Mouse (Mus musculus): Measurements from ENCODE around the gene Hoxc13. TPM values are rescaled to one million over a fixed set of nuclear protein-coding genes. Genes with fewer than 3 reads are reported as not detected.

The Hoxc13 gene
- polyA plus RNA-seq, 1 experiment from 2014 or later = 0.04 TPM

DNA sequence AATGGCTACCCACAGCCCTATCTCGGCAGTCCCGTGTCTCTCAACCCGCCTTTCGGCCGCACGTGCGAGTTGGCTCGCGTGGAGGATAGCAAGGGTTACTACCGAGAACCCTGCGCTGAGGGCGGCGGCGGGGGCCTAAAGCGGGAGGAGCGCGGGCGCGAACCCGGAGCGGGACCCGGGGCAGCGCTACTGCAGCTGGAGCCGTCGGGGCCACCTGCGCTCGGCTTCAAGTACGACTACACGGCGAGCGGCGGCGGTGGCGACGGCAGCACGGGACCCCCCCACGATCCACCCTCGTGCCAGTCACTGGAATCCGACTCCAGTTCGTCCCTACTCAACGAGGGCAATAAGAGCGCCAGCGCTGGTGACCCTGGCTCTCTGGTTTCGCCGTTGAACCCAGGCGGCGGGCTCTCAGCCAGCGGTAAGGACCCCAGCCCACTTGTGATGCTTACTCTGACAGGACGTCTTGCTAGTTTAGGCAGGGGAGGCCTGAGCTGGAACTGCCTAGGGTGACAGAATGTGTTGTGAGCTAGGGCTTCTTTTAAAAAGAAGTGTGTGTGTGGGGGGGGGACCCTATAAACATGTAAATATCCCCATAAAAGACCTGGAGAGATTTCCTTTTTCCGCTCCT is 16.2 kb downstream of the Hoxc13 start:
- ChIA-PET CTCF (no interaction called here), POLR2A (no interaction called here)
- DNase-seq (ENCODE audit: low read depth, low spot score) = no peak
- peaks cover 6% of the 10 kb centered on the region for H3K27me3 ChIP-seq
- ATAC-seq = no peak
- in situ Hi-C loops (cut with MboI; ENCODE audit: low pct_unique_long_range_greater_than_20kb) = no loop called here
- no peak for TF ChIP-seq CTCF (IDR thresholded peaks at IDR 0.05)

DNA sequence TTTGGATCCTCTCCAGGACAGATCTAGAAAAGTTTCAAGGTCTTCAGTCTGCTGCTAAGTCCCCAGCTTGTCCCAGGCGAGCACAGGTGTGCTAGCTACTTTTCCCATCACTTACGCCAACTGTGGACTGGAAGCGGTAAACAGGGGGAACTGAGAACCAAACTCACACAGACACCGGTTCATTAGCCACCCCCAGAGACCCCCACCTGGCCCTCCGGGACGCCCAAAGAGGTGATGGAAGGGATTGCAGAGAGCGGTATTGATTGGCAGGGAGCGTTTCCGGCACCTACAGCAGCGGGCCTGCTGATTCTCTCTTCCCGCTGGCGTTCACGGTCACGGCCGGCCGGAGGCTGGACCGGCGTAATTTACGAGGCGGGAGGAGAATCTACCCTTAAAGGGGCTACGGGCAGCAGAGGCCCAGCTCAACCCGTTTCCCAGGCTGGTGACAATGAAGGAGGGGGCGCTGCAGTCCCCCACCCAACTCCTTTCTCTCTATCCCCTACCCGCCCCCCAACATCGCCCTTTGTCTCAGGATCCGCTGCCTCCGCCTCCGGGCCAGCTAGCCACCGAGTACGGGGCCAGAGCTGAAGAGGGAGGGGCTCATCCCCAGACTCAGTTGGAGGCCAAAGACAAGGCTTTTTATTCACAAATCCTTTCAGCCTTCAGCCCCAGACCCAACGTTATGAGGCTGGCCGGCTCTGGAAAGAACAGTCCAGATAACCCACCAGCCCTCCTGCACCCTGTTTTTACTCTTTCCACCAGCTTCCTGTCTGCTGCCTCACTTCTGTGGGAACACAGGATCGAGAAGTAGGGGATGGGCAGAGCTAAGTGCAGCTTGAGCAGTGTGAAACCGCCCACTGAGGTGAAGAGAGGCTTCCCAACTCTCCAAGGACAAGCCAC is 18.6 kb downstream of the Hoxc13 start:
- peaks cover 14% of the 10 kb centered on the region for H3K27me3 ChIP-seq
- no peak for TF ChIP-seq CTCF (IDR thresholded peaks at IDR 0.05)
- DNase-seq (ENCODE audit: low read depth, low spot score) (no peak), ATAC-seq (no peak)
- ChIA-PET POLR2A (no interaction called here), CTCF (interaction anchor here (0.9 to 1.4 kb wide), 2 partner anchors 13 to 28 kb away, joined by 3 to 4 read pairs; partner anchors contain the start of genes Hoxc10 and Hoxc5)
- in situ Hi-C loops (cut with MboI; ENCODE audit: low pct_unique_long_range_greater_than_20kb) = no loop called here

DNA sequence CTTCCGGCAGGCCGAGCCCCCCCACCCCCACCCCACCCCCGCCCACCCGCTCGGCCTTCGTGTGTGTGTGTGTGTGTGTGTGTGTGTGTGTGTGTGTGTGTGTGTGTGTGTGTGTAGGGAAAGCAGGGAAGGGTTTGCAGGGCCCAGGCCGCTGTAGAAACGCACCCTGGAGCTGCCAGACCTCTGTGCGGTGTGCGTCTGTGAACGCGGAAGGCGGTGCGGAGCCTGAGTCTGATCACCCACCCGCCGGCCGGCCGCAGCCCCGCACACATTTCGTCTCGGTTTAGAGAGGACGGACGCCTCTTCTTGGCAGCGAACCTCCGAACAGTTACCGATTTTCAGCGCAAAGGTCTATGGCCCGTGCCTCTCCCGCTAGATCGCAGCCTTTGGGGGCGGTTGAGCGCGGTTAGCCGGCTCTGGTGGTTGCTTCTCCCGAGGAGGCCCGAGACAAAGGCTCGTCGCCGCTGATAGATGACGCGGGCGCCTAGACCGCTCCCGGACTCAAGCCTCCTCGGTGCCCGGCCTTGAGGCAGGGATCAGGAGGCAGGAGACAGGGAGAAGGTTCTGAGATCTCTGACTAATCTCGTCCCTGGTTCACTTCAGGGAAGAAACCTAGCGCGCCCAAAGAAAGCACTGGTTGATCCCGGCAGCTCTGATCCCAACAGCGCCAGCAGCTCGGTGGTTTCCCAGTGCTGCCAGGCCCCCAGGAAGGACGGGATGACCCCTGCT is 22.0 kb downstream of the Hoxc13 start:
- no peak for TF ChIP-seq CTCF (IDR thresholded peaks at IDR 0.05)
- POLR2A ChIA-PET = interaction anchor here (0.6 kb wide), 1 partner anchor 161 kb away, joined by 3 read pairs; no protein-coding TSS in a partner anchor
- CTCF ChIA-PET = no interaction called here
- in situ Hi-C loops (cut with MboI; ENCODE audit: low pct_unique_long_range_greater_than_20kb) = no loop called here
- ATAC-seq (peak; percentile 24), DNase-seq (ENCODE audit: low read depth, low spot score) (no peak)
- H3K27me3 ChIP-seq = peaks cover 11% of the 10 kb centered on the region

- TF ChIP-seq CTCF (IDR thresholded peaks at IDR 0.05) = no peak
- in situ Hi-C loops (cut with MboI; ENCODE audit: low pct_unique_long_range_greater_than_20kb) = no loop called here
- no peak for DNase-seq (ENCODE audit: low read depth, low spot score)
- ATAC-seq = no peak
- POLR2A ChIA-PET = no interaction called here
- CTCF ChIA-PET = no interaction called here
- H3K27me3 ChIP-seq = peaks cover 11% of the 10 kb centered on the region
Measured at GRCm38 (mm10) chr15:102943468-102943813, 22.5 kb downstream of the Hoxc13 start.

GRCm38 (mm10) chr15:102945185-102946077 is 24.5 kb downstream of the Hoxc13 start:
- H3K27me3 ChIP-seq = peaks cover 11% of the 10 kb centered on the region
- ChIA-PET POLR2A (no interaction called here), CTCF (interaction anchor here (1.8 kb wide), 1 partner anchor 20 kb away, joined by 5 read pairs; no protein-coding TSS in a partner anchor)
- no peak for TF ChIP-seq CTCF (IDR thresholded peaks at IDR 0.05)
- ATAC-seq (no peak), DNase-seq (ENCODE audit: low read depth, low spot score) (no peak)
- in situ Hi-C loops (cut with MboI; ENCODE audit: low pct_unique_long_range_greater_than_20kb) = loop anchor here (5.0 kb wide), 1 partner anchor 188 kb away; no protein-coding TSS in a partner anchor

DNA sequence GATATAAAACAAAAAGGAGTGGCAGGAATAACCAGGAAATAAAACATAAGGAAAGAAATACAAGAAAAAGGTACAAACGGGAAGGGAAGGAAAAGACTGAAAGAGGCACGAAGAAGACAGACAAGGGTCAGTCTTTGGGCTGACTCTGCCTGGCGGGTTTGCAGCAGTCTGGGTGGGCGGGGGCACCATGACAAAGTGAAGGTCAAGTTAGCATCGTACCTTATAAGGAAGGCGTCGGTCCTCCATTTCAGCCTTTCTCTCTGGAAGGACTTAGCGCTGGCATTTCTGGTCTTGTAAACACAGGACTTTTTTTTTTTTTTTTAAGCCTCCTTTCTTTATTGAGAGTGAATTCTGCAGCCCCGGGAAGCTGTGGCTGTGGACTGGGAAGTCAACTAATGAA is 26.4 kb downstream of the Hoxc13 start:
- in situ Hi-C loops (cut with MboI; ENCODE audit: low pct_unique_long_range_greater_than_20kb) = loop anchor here (5.0 kb wide), 1 partner anchor 190 kb away; no protein-coding TSS in a partner anchor
- ATAC-seq = no peak

GRCm38 (mm10) chr15:102948842-102949241 is 27.9 kb downstream of the Hoxc13 start:
- DNase-seq (ENCODE audit: low read depth, low spot score) (no peak), ATAC-seq (no peak)
- POLR2A ChIA-PET = no interaction called here
- CTCF ChIA-PET = no interaction called here
- in situ Hi-C loops (cut with MboI; ENCODE audit: low pct_unique_long_range_greater_than_20kb) = loop anchor here (5.0 kb wide), 1 partner anchor 192 kb away; no protein-coding TSS in a partner anchor
- TF ChIP-seq CTCF (IDR thresholded peaks at IDR 0.05) = no peak
- H3K27me3 ChIP-seq = peaks cover 19% of the 10 kb centered on the region

More for the DNA sequence above, 26.4 kb downstream of the Hoxc13 start:
- TF ChIP-seq CTCF (IDR thresholded peaks at IDR 0.05) = no peak
- ChIA-PET POLR2A (interaction anchor here (0.5 kb wide), 1 partner anchor 311 kb away, joined by 3 read pairs; no protein-coding TSS in a partner anchor), CTCF (interaction anchor here (1.0 kb wide), 1 partner anchor 231 kb away, joined by 3 read pairs; no protein-coding TSS in a partner anchor)
- H3K27me3 ChIP-seq = peaks cover 11% of the 10 kb centered on the region
- no peak for DNase-seq (ENCODE audit: low read depth, low spot score)

DNA sequence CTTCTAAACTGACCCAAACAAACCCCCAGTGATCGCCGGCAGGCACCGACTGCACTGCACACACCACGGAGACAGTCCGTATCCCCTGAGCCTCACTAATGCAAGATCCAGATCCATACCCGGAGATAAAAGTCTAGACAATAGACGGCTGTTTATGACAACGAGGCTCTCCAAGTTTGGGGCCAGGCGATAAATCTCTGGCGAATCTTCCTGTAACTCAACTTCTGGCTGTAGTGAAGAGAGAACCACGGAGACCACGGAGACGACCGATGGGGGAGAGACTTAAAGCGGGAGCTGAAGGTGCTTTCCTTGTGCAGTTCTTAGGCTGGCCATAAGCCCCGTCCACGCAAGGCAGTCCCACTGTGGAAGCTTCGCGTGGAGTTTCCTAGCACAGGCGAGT is 28.8 kb downstream of the Hoxc13 start:
- ChIA-PET POLR2A (no interaction called here), CTCF (no interaction called here)
- ATAC-seq (no peak), DNase-seq (ENCODE audit: low read depth, low spot score) (no peak)
- in situ Hi-C loops (cut with MboI; ENCODE audit: low pct_unique_long_range_greater_than_20kb) = loop anchor here (5.0 kb wide), 1 partner anchor 192 kb away; no protein-coding TSS in a partner anchor
- no peak for TF ChIP-seq CTCF (IDR thresholded peaks at IDR 0.05)
- H3K27me3 ChIP-seq = peaks cover 23% of the 10 kb centered on the region

DNA sequence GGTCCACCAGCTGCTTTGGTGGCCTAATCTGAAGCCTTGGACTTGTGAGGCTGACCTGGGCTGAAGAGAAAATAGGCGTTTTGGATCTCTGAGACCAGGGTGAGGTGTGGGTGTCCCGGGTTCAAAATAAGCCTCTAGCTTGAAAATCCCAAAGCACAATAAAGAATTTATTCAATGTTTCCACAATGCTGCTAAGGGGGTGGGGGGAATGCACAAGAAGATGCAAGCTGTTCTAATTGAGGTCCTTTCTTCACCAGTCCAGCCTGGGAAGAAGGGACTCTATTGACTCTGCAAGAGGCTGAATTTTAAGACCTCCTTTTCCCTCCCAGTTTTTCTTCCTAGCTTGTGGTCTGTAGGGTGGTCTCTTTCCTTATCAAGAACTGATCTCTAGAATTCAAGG is 30.0 kb downstream of the Hoxc13 start:
- peaks cover 28% of the 10 kb centered on the region for H3K27me3 ChIP-seq
- ChIA-PET CTCF (no interaction called here), POLR2A (no interaction called here)
- DNase-seq (ENCODE audit: low read depth, low spot score) (no peak), ATAC-seq (no peak)
- in situ Hi-C loops (cut with MboI; ENCODE audit: low pct_unique_long_range_greater_than_20kb) = no loop called here
- no peak for TF ChIP-seq CTCF (IDR thresholded peaks at IDR 0.05)

All from Patski (cell line).